In genomic region chr2:181101626-181102025, GRCm38 (mm10) we compare ENCODE assay signal across 27 mouse cellular contexts. TPM values are rescaled to one million over a fixed set of nuclear protein-coding genes. Genes with fewer than 3 reads are reported as not detected.
DNase-seq lines count a peak whose midpoint lies in the region; ATAC-seq and TF ChIP-seq lines count a peak whose summit lies in the region.
"Had no signal": no experiment of that assay in that cellular context is flagged by ENCODE, and none has a peak within 500 bp of the region (broad histone marks: within the 10 kb centered on the region; RNA-seq: fewer than 3 reads in every experiment).

No protein-coding gene starts in this region.

- H3K27me3 ChIP-seq in forebrain, embryonic 10.5 days (ENCODE audit: poor library complexity, severe bottlenecking): no peaks in the 10 kb centered on the region
- H3K27me3 ChIP-seq in forebrain, embryonic 15.5 days: no peaks in the 10 kb centered on the region
- H3K27me3 ChIP-seq in midbrain, embryonic 13.5 days: no peaks in the 10 kb centered on the region
- H3K27me3 ChIP-seq in midbrain, embryonic 16.5 days (ENCODE audit: control insufficient read depth, insufficient read depth, low read depth, low read length): no peaks in the 10 kb centered on the region
- no peaks in the 10 kb centered on the region for H3K27me3 ChIP-seq in hindbrain, postnatal 0 days (ENCODE audit: insufficient read depth, low read length)
- no peaks in the 10 kb centered on the region for H3K27me3 ChIP-seq in stomach, postnatal 0 days (ENCODE audit: control insufficient read depth, insufficient read depth, low read length)
- H3K27me3 ChIP-seq: limb, embryonic 13.5 days had no signal

- 79% methylated on average over 1 of the region's 1 CpGs for WGBS in forebrain, embryonic 10.5 days
- 80% methylated on average over 1 of the region's 1 CpGs for WGBS in forebrain, embryonic 15.5 days
- WGBS in midbrain, embryonic 13.5 days: 61% methylated on average over 1 of the region's 1 CpGs
- 89% methylated on average over 1 of the region's 1 CpGs for WGBS in midbrain, embryonic 16.5 days
- 62% methylated on average over 1 of the region's 1 CpGs for WGBS in hindbrain, postnatal 0 days
- WGBS in stomach, postnatal 0 days: 59% methylated on average over 1 of the region's 1 CpGs

- no peak overlapping the region for H3K9ac ChIP-seq in forebrain, embryonic 15.5 days (replicated peaks)
- H3K9ac ChIP-seq in midbrain, embryonic 13.5 days (replicated peaks): no peak overlapping the region
- no peak overlapping the region for H3K9ac ChIP-seq in midbrain, embryonic 16.5 days (ENCODE audit: low read depth, low read length)
- no peak overlapping the region for H3K9ac ChIP-seq in hindbrain, postnatal 0 days (replicated peaks; ENCODE audit: low read length)
- no peak overlapping the region for H3K9ac ChIP-seq in stomach, postnatal 0 days (ENCODE audit: low read length)
- H3K9ac ChIP-seq: intestine, embryonic 15.5 days; limb, embryonic 13.5 days; liver, embryonic 12.5 days had no signal

- no peak overlapping the region for H3K4me2 ChIP-seq in forebrain, embryonic 15.5 days (replicated peaks)
- no peak overlapping the region for H3K4me2 ChIP-seq in midbrain, embryonic 13.5 days (replicated peaks)
- no peak overlapping the region for H3K4me2 ChIP-seq in midbrain, embryonic 16.5 days (ENCODE audit: low read length)
- H3K4me2 ChIP-seq in hindbrain, postnatal 0 days (ENCODE audit: low read depth, low read length): no peak overlapping the region
- H3K4me2 ChIP-seq in stomach, postnatal 0 days (replicated peaks; ENCODE audit: low read depth): no peak overlapping the region
- H3K4me2 ChIP-seq: intestine, embryonic 15.5 days; limb, embryonic 13.5 days; liver, embryonic 12.5 days had no signal

- DNase-seq in forebrain, embryonic 10.5 days (ENCODE audit: extremely low spot score, low spot score): no peak
- no peak for DNase-seq in hindbrain, postnatal 0 days (ENCODE audit: low spot score)
- no peak for DNase-seq in stomach, postnatal 0 days (ENCODE audit: low spot score)
- no peak for DNase-seq in adrenal gland, adult (ENCODE audit: inconsistent age in 2 of 2, low spot score in 1 of 2)
- no peak for DNase-seq in adrenal gland, postnatal 25 days
- DNase-seq: cerebellum, adult 8-10 months; cerebellum, postnatal 36 days; kidney, adult 8-10 months; kidney, postnatal 10 days; layer of hippocampus, postnatal 36 days; lung, adult 18-20 months; lung, postnatal 10 days; right cerebral cortex, postnatal 14 days had no signal

- TF ChIP-seq EP300 in stomach, postnatal 0 days (optimal IDR thresholded peaks at IDR 0.05): no peak

- H3K36me3 ChIP-seq in forebrain, embryonic 10.5 days (replicated peaks): no peaks in the 10 kb centered on the region
- H3K36me3 ChIP-seq in forebrain, embryonic 15.5 days: peaks cover 12% of the 10 kb centered on the region
- peaks cover 19% of the 10 kb centered on the region for H3K36me3 ChIP-seq in midbrain, embryonic 13.5 days
- H3K36me3 ChIP-seq in midbrain, embryonic 16.5 days (ENCODE audit: control insufficient read depth, insufficient read depth, low read length): peaks cover 14% of the 10 kb centered on the region; the same call in 1 of the 2 replicates
- peaks cover 10% of the 10 kb centered on the region; the same call in 1 of the 2 replicates for H3K36me3 ChIP-seq in hindbrain, postnatal 0 days (ENCODE audit: insufficient read depth, low read length)
- H3K36me3 ChIP-seq in stomach, postnatal 0 days (ENCODE audit: control insufficient read depth, insufficient read depth, low read length): no peaks in the 10 kb centered on the region
- H3K36me3 ChIP-seq: heart, embryonic 10.5 days; intestine, embryonic 15.5 days; limb, embryonic 13.5 days; liver, embryonic 12.5 days had no signal

- peaks cover 14% of the 10 kb centered on the region for H3K4me1 ChIP-seq in forebrain, embryonic 10.5 days
- H3K4me1 ChIP-seq in forebrain, embryonic 15.5 days: no peaks in the 10 kb centered on the region
- H3K4me1 ChIP-seq in midbrain, embryonic 13.5 days (replicated peaks): peaks cover 13% of the 10 kb centered on the region
- H3K4me1 ChIP-seq in midbrain, embryonic 16.5 days (ENCODE audit: control insufficient read depth, insufficient read depth, low read length): peaks cover 2% of the 10 kb centered on the region; the same call in 1 of the 2 replicates
- H3K4me1 ChIP-seq in hindbrain, postnatal 0 days (ENCODE audit: insufficient read depth, low read length): no peaks in the 10 kb centered on the region
- no peaks in the 10 kb centered on the region for H3K4me1 ChIP-seq in stomach, postnatal 0 days (replicated peaks; ENCODE audit: control insufficient read depth, insufficient read depth)
- H3K4me1 ChIP-seq: heart, embryonic 10.5 days; intestine, embryonic 15.5 days; limb, embryonic 13.5 days; liver, embryonic 12.5 days had no signal

- no peak for TF ChIP-seq CTCF in hindbrain, postnatal 0 days (IDR thresholded peaks at IDR 0.05; ENCODE audit: low read depth)
- TF ChIP-seq CTCF in stomach, postnatal 0 days (IDR thresholded peaks at IDR 0.05; ENCODE audit: low read depth): no peak

- no peaks in the 10 kb centered on the region for H3K9me3 ChIP-seq in forebrain, embryonic 10.5 days
- H3K9me3 ChIP-seq in forebrain, embryonic 15.5 days: no peaks in the 10 kb centered on the region
- H3K9me3 ChIP-seq in midbrain, embryonic 13.5 days: no peaks in the 10 kb centered on the region
- H3K9me3 ChIP-seq in midbrain, embryonic 16.5 days (replicated peaks; ENCODE audit: control insufficient read depth, low read length, poor library complexity, severe bottlenecking): no peaks in the 10 kb centered on the region
- H3K9me3 ChIP-seq in hindbrain, postnatal 0 days (ENCODE audit: low read length): no peaks in the 10 kb centered on the region
- H3K9me3 ChIP-seq in stomach, postnatal 0 days (ENCODE audit: control insufficient read depth, low read length): no peaks in the 10 kb centered on the region
- H3K9me3 ChIP-seq: heart, embryonic 10.5 days; intestine, embryonic 15.5 days; limb, embryonic 13.5 days; liver, embryonic 12.5 days had no signal

- no peak overlapping the region for H3K4me3 ChIP-seq in forebrain, embryonic 10.5 days
- no peak overlapping the region for H3K4me3 ChIP-seq in forebrain, embryonic 15.5 days
- no peak overlapping the region for H3K4me3 ChIP-seq in midbrain, embryonic 13.5 days (replicated peaks)
- no peak overlapping the region for H3K4me3 ChIP-seq in midbrain, embryonic 16.5 days (ENCODE audit: low read depth, low read length)
- H3K4me3 ChIP-seq in hindbrain, postnatal 0 days (ENCODE audit: low read length): no peak overlapping the region
- H3K4me3 ChIP-seq in stomach, postnatal 0 days (ENCODE audit: low read depth, low read length): no peak overlapping the region
- H3K4me3 ChIP-seq: heart, embryonic 10.5 days; intestine, embryonic 15.5 days; limb, embryonic 13.5 days; liver, embryonic 12.5 days had no signal

- ATAC-seq in forebrain, embryonic 15.5 days (replicated peaks): no peak
- ATAC-seq in midbrain, embryonic 13.5 days: peak; percentile 37; the same call in 1 of the 2 replicates
- ATAC-seq in midbrain, embryonic 16.5 days: no peak
- ATAC-seq in hindbrain, postnatal 0 days: no peak
- no peak for ATAC-seq in stomach, postnatal 0 days (ENCODE audit: low FRiP score, low TSS enrichment)
- ATAC-seq: activated CD4-positive, CD25-positive, alpha-beta regulatory T cell, adult 4 months; intestine, embryonic 15.5 days; liver, embryonic 12.5 days had no signal

- H3K27ac ChIP-seq in forebrain, embryonic 10.5 days: peak overlapping the region; percentile 79
- H3K27ac ChIP-seq in forebrain, embryonic 15.5 days (replicated peaks): no peak overlapping the region
- peak overlapping the region; percentile 54; the same call in 1 of the 2 replicates for H3K27ac ChIP-seq in midbrain, embryonic 13.5 days
- no peak overlapping the region for H3K27ac ChIP-seq in midbrain, embryonic 16.5 days (ENCODE audit: low read length)
- peak overlapping the region; percentile 55; the same call in 1 of the 2 replicates for H3K27ac ChIP-seq in hindbrain, postnatal 0 days
- no peak overlapping the region for H3K27ac ChIP-seq in stomach, postnatal 0 days (replicated peaks)
- H3K27ac ChIP-seq: heart, embryonic 10.5 days; intestine, embryonic 15.5 days; limb, embryonic 13.5 days; liver, embryonic 12.5 days had no signal

RNA-seq across cellular contexts. Expression of gene Kcnq2, which starts 33.5 kb away (rescaled TPM):
- 2.9 and 3.8 TPM in 2 replicates for polyA plus RNA-seq in forebrain, embryonic 10.5 days (2016; fragmentation: Nextera tagmentation; extraction: Ambion mirVana)
- polyA plus RNA-seq in forebrain, embryonic 15.5 days (2015; fragmentation: Nextera tagmentation; extraction: Ambion mirVana): 45.2 and 46.7 TPM in 2 replicates
- 44.0 and 47.3 TPM in 2 replicates for polyA plus RNA-seq in midbrain, embryonic 13.5 days (2015; fragmentation: Nextera tagmentation; extraction: Ambion mirVana)
- polyA plus RNA-seq in midbrain, embryonic 16.5 days (2015; fragmentation: Nextera tagmentation; extraction: Ambion mirVana): 50.2 and 50.8 TPM in 2 replicates
- 128 and 142 TPM in 2 replicates for total RNA-seq in hindbrain, postnatal 0 days (2014; rRNA removed)
- 32.3 and 34.6 TPM in 2 replicates for polyA plus RNA-seq in hindbrain, postnatal 0 days (2015; fragmentation: Nextera tagmentation; extraction: Ambion mirVana)
- polyA plus RNA-seq in stomach, postnatal 0 days (2015; fragmentation: Nextera tagmentation; extraction: Ambion mirVana): 0.42 and 0.59 TPM in 2 replicates
- total RNA-seq in adrenal gland, postnatal 25 days (2021): 3.7 and 6.3 TPM in 2 replicates
- total RNA-seq: hematopoietic stem cell, adult 5-6 weeks; megakaryocyte progenitor cell, adult 5-6 weeks; monocyte, adult 5-6 weeks; neutrophil, adult 5-6 weeks had no signal
- polyA plus RNA-seq: activated CD4-positive, CD25-positive, alpha-beta regulatory T cell, adult 4 months; heart, postnatal 0 days had no signal

RNA-seq across cellular contexts. Expression of gene Eef1a2, which starts 55.2 kb away (rescaled TPM):
- 0.07 and 0.15 TPM in 2 replicates for polyA plus RNA-seq in forebrain, embryonic 10.5 days (2016; fragmentation: Nextera tagmentation; extraction: Ambion mirVana)
- 5.8 and 6.3 TPM in 2 replicates for polyA plus RNA-seq in forebrain, embryonic 15.5 days (2015; fragmentation: Nextera tagmentation; extraction: Ambion mirVana)
- 3.5 and 3.8 TPM in 2 replicates for polyA plus RNA-seq in midbrain, embryonic 13.5 days (2015; fragmentation: Nextera tagmentation; extraction: Ambion mirVana)
- polyA plus RNA-seq in midbrain, embryonic 16.5 days (2015; fragmentation: Nextera tagmentation; extraction: Ambion mirVana): 10.0 and 11.0 TPM in 2 replicates
- 304 and 351 TPM in 2 replicates for total RNA-seq in hindbrain, postnatal 0 days (2014; rRNA removed)
- 24.7 and 26.7 TPM in 2 replicates for polyA plus RNA-seq in hindbrain, postnatal 0 days (2015; fragmentation: Nextera tagmentation; extraction: Ambion mirVana)
- polyA plus RNA-seq in stomach, postnatal 0 days (2015; fragmentation: Nextera tagmentation; extraction: Ambion mirVana): 0.40 and 0.42 TPM in 2 replicates
- total RNA-seq in adrenal gland, postnatal 25 days (2021): 38.2 and 49.3 TPM in 2 replicates
- total RNA-seq: hematopoietic stem cell, adult 5-6 weeks; megakaryocyte progenitor cell, adult 5-6 weeks; monocyte, adult 5-6 weeks; neutrophil, adult 5-6 weeks had no signal
- polyA plus RNA-seq: activated CD4-positive, CD25-positive, alpha-beta regulatory T cell, adult 4 months; limb, embryonic 13.5 days; liver, embryonic 12.5 days; thymus, postnatal 0 days had no signal

RNA-seq across cellular contexts. Expression of gene Chrna4, which starts 58.3 kb away (rescaled TPM):
- polyA plus RNA-seq in forebrain, embryonic 10.5 days (2016; fragmentation: Nextera tagmentation; extraction: Ambion mirVana): 5.7 and 5.8 TPM in 2 replicates
- polyA plus RNA-seq in forebrain, embryonic 15.5 days (2015; fragmentation: Nextera tagmentation; extraction: Ambion mirVana): 8.9 and 10.0 TPM in 2 replicates
- polyA plus RNA-seq in midbrain, embryonic 13.5 days (2015; fragmentation: Nextera tagmentation; extraction: Ambion mirVana): 44.1 and 52.7 TPM in 2 replicates
- 46.9 and 48.3 TPM in 2 replicates for polyA plus RNA-seq in midbrain, embryonic 16.5 days (2015; fragmentation: Nextera tagmentation; extraction: Ambion mirVana)
- total RNA-seq in hindbrain, postnatal 0 days (2014; rRNA removed): 50.5 and 52.7 TPM in 2 replicates
- polyA plus RNA-seq in hindbrain, postnatal 0 days (2015; fragmentation: Nextera tagmentation; extraction: Ambion mirVana): 35.2 and 41.4 TPM in 2 replicates
- 0.18 and 0.22 TPM in 2 replicates for polyA plus RNA-seq in stomach, postnatal 0 days (2015; fragmentation: Nextera tagmentation; extraction: Ambion mirVana)
- total RNA-seq in adrenal gland, postnatal 25 days (2021): 9.9 and 19.2 TPM in 2 replicates
- total RNA-seq: hematopoietic stem cell, adult 5-6 weeks; megakaryocyte progenitor cell, adult 5-6 weeks; monocyte, adult 5-6 weeks; neutrophil, adult 5-6 weeks had no signal
- polyA plus RNA-seq: activated CD4-positive, CD25-positive, alpha-beta regulatory T cell, adult 4 months had no signal

Comparison
In these comparisons a context has a peak if more than half of its experiments do, and no peak if none do; other contexts are left out.
1. H3K27ac ChIP-seq: peak in forebrain, embryonic 10.5 days (single experiment), midbrain, embryonic 13.5 days (single experiment) and hindbrain, postnatal 0 days (single experiment); none in forebrain, embryonic 15.5 days (single experiment), midbrain, embryonic 16.5 days (single experiment) and stomach, postnatal 0 days (single experiment).